Mouse (Mus musculus) kidney, postnatal 4 days (tissue): ENCODE results near the gene Dohh.

ENCODE experiments used
- DNase-seq, 2 experiments: peaks; one replicate each; pipeline ENCODE4 v3.0.0; 2021; ENCODE audit warnings: mixed read lengths in 2 of 2

Gene Dohh

GRCm38 (mm10) chr10:81387716-81388115, 3.5 kb downstream of the Dohh start:
- no peak for DNase-seq

DNA sequence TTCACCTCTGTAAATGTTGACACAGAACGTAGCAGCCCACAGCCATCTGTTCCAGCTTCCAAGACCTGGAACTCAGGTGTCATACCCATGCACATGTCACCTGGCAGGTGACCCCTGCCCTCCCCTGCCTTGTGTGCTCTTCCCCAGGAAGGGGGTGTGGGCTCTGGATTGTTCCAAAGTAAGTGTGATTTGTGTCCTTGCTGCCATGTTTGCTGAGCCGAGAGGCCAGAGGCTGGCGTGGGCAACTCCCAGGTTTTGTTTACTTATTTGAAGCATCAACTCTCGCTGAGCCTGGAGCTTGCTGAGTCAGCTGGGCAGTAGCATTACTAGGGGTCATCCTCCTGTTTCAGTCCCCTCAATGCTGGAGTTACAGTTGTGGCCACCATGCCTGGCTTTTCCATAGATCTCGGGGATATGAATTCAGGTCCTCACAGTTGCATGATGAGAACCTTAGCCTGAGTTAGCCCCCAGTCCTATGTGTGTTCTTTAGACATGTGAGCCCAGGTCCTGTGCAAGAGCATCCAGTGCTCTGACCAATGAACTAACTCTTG, 4.4 kb downstream of the Dohh start, which contains the start of gene Gm48552:
TSS of gene Gm48552 (plus strand) at position 501 of the 551 bp plus-strand sequence.
- no peak for DNase-seq

DNA sequence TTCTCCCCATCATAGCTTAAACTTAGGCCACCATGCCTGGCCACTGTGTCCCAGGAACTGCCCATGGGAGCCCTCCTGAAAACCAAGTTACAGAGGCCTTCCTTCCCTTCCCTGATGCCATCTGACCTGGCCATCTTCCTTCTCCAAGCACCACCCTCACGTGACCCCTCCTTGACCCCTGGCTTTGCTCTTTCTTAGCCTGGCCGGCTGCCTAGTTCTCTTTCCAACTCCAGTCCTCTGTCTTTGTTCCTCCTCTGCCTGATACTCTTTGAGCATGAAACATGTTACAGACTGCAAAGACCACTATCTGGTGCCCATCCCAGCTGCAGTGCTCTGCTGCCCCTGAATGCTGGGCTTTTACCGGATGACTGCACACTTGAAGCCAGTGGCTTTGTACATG, 5.1 kb downstream of the Dohh start:
- DNase-seq = peak in 1 of 2 experiments; percentile 66

GRCm38 (mm10) chr10:81389801-81390677, 5.8 kb downstream of the Dohh start:
- peak; percentile 86 to 89 for DNase-seq

GRCm38 (mm10) chr10:81390678-81390965, 6.4 kb downstream of the Dohh start:
- no peak for DNase-seq

GRCm38 (mm10) chr10:81392270-81392669, 8.0 kb downstream of the Dohh start:
- no peak for DNase-seq

DNA sequence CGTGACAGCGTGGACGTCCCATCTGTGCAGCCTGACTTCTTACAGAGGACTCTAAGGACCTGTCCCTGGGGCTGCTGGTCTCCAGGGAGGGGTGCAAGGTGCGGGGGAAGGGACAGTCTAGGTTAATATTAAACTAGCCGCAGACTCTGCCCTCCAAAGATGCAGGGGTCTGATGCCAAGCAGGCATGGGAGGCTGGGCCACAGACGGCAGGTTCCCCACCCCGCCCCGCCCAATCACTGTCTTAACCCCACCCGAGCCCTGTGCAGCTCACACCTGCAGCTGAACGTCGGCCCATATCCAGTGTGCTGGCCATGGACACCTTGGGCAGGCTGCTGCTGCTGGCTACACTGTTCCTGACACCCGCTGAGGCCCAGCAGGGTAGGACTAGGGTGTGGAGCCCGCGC, 8.6 kb downstream of the Dohh start, which contains the start of gene Smim24:
TSS of gene Smim24 (plus strand) at position 271 of the 405 bp plus-strand sequence.
- peak in 1 of 2 experiments; percentile 71 for DNase-seq

GRCm38 (mm10) chr10:81393456-81394063, 9.3 kb downstream of the Dohh start:
- DNase-seq = peak; percentile 63 to 73

- DNase-seq = peak; percentile 91
These were observed 10.9 kb downstream of the Dohh start for GRCm38 (mm10) chr10:81395127-81395526.

- no peak for DNase-seq
These were observed 11.6 kb downstream of the Dohh start for GRCm38 (mm10) chr10:81395865-81396264.

- no peak for DNase-seq
These were observed 12.5 kb downstream of the Dohh start for GRCm38 (mm10) chr10:81396749-81397148.

DNA sequence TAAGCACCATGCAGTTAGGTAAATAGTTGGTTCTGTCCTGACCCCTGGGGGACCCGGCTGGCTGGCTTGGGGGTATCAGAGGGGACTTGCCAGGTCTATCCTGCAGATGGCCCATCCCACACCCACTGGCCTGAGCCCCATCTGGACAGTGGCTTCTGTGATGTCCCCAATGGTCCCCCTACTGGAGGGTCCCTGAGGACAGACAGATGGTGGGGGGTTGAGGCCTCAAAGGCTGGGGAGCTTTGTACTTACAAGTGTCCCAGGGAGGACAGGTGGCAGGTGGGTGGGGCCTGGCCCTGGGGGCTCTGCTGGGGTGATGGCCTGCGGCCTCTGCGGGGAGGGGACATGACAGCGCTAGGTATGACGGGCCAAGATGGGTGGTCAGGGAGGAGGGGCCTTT, 15.1 kb downstream of the Dohh start:
- no peak for DNase-seq

- DNase-seq = no peak
These were observed 15.6 kb downstream of the Dohh start for GRCm38 (mm10) chr10:81399798-81400308.

DNA sequence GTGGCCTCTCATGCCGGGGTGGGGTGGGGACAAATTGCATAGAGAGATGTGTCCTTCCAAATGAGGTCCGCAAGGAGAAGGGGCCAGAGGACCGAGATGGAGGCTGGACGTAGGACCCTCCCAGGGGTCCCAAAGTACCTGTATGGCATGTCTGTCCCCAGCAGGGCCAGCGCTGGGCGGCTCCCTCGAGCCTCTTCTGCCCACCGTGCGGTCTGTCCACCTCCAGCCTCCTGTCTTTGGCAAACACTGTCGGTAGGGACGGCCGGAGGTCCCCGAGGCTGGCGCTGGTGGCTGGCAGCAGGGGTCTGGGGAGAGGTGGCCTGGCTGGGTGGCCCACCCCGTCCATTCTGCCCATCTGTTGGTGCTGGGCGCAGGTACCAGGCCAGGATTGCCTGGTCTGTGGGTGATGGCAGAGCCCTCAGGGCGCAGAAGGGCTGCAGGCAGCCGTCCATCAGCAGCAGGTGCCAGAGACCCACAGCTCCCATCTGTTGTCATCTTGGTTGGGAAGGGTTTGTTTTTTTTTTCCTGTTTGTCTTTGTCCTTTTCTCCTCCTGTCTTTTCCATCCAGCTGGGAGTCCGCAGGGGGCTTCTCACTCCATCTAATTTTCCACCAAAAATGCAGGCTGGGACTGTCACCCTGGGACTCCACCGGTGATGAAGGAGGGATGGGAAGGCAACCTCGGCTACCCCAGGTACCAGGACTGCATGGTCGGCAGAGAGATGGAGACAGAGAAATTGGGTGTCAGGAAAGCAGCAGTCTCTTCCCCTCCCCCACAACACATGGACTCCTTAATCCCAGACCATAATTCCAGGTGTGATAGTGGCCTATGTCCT, 16.4 kb downstream of the Dohh start:
- no peak for DNase-seq

DNA sequence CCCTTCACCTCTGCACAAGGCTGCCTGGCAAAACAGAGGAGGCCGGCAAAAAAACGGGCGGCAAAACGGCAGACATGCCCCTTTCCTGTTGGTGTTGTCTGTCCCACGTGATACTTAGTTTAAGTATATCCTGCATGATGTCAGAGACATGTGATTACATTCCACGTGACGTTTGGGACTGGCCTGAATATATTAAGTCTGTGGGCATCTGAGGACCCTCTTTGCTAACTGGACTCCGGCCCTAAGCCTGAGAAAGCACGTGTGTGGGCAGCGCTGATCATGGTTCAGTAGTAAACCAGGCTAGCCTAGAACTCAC, 16.9 kb downstream of the Dohh start:
- DNase-seq = no peak

DNA sequence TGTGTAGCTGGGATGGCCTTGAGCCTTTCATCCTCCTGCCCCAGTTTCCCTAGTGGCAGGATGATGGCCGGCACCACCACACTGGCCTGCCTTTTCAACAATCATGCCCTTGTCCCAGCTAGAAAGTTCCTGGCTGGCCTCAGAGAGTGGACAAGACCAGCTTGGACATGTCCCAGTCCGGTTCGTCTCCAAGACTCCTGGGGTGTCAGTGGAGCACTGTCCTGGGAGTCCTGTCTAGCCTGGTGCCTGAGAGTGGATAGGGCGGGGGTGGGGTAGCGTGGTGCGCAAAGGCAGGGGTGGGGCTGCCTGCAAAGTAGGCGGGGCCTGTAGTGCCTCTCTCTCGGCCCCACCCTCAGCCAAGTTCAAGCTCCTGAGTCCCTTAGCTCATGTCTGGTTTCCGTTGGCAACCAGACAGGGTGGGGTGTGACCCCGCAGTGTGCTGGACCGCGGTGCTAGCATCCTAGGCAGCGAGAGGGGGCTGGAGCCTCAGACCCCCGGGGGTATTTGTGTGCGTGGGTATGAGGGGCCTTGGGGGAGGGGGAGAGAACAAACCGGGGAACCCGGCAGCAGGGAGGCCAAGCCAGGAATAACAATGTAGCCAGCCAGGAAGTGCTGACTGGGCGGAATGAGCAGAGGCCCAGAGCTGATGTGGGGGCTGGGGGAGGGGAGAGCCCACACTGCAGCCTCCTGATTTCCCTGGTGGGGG, 17.4 kb downstream of the Dohh start:
- DNase-seq = peak; percentile 84 to 91

DNA sequence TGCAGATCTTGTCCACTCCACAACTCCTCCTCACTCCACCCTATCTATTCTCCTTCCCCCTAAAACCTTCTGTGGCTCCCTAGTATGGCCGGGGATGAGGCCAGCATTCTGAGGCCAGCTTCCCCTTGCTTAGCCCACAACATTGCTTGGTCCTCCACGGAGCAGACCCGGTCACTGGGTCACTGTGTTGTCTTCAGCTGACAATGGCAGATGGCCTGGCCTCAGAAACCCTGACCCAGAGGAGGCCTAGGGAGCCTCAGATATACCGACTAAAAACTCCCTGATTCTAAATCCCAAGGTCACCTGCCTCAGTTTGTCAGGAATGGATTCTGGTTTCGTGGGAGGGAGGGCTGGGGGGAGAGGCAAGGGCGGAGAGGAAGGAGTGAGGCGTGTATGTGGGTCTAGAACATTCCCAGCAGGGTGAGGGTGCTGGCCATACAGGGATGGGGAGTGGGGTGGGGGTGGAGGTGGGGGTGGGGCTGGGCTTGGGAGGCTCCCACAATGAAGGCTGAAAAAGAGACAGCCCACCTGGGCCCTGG, 18.1 kb downstream of the Dohh start:
- no peak for DNase-seq

DNA sequence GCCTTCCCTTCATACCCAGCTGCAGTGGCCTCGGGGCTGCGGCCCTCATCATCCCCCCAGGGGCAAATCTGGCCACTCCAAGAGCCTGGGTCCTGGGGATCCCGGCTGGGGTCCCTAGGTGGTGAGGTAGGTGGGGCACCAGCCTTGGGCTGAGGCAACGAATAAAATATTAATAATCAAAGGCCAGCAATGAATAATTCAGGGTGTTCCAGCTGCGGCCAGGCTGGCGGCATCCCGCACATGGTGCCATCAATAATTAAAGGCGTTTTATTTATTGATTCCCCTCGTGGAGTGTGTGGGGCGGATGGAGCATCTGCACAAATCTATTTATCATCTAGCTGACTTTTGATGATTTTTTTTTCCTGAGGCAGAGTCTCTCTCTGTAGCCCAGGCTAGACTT, 19.3 kb downstream of the Dohh start:
- no peak for DNase-seq

DNA sequence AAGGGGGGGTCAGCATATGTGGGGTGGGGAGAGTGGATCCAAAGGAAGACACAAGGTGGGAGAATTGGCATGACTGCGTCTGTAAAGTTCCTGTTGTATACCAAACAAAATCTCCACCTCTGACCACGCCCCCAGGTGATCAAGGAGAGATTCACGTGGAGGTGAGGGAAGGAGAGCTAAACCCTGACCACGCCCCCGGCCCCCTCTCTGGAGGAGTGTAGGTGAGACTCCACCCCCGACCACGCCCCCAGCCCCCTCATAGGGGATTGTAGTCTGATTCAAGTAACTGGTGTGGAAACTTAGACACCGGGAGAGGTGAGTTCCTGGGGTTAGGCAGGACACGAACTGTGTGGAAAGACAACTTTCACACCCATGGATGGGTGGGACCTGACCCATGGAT, 19.9 kb downstream of the Dohh start:
- peak in 1 of 2 experiments; percentile 43 for DNase-seq

- DNase-seq = peak in 1 of 2 experiments; percentile 62
These were observed 20.5 kb downstream of the Dohh start for GRCm38 (mm10) chr10:81404720-81405119.

GRCm38 (mm10) chr10:81405588-81406201, 21.5 kb downstream of the Dohh start:
- peak; percentile 77 to 82 for DNase-seq
